Mouse (Mus musculus): Measurements from ENCODE around the gene Bcar1.

Gene Bcar1

DNA sequence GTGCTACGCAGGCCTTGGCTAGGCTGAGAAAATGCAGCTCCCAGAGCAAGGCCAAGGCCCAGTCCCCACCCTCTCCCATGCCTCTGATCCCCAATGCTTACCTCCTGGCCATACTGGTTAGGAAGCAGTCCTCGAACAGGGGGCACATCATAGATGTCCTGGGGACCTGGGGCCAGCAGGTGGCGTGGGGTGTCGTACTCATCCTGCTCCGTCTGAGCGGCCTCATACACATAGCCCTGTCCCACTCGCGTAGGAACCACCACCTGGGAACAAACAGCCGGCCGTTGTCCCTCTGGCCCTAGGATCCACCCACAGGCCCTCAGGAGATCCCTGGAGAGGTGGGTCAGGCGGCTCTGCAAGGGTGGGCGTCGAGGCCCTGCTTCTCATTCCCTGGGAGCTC lies 28.1 kb downstream of the Bcar1 start:
- no peak for DNase-seq (ENCODE audit: low spot score in 2 of 2)

GRCm38 (mm10) chr8:111714295-111714694 lies 29.3 kb downstream of the Bcar1 start:
- DNase-seq (ENCODE audit: low spot score in 2 of 2) = no peak

- no peak for DNase-seq (ENCODE audit: low spot score in 2 of 2)
Observed at GRCm38 (mm10) chr8:111713817-111714216, 29.8 kb downstream of the Bcar1 start.

DNA sequence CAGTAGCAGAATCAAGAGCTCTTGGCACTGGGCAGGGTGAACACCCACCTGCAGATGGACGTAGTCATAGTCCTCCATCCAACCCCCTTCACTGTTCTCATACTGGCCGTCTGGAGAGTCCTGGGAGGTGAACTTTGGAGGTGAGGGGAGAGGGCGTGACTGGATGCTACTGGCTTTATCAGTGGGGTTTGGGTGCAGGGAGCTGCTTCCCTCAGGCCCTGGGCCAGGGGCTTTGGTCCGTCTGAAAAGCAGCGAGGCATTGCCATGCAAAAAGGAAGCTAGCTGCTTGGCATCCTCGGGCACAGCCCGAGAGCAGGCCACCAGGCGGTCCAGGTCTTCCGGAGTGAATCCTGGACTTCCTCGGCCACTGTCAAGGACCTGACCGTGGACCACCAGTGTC lies 30.3 kb downstream of the Bcar1 start:
- DNase-seq (ENCODE audit: low spot score in 2 of 2) = no peak

DNA sequence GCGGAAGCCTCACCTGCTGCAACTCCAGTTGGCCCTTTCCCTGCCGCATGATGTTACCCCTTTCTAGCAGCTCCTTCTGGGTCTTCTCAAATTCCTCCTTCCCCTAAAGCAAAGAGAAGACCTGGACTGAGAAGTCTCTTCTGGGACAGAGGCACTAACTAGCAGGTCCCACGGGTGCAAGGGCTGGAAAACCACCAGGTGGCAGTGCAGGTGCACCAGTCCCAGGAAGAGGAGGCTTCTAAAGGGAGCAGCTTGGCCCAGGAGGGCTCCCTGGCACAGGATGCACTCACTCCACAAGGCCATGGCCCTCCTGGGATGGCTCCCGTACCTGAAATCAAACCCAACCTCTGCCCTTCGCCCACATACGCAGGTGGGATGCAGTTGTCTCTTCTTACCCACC lies 31.0 kb downstream of the Bcar1 start:
- DNase-seq (ENCODE audit: low spot score in 2 of 2) = peak; percentile 20 to 43

DNA sequence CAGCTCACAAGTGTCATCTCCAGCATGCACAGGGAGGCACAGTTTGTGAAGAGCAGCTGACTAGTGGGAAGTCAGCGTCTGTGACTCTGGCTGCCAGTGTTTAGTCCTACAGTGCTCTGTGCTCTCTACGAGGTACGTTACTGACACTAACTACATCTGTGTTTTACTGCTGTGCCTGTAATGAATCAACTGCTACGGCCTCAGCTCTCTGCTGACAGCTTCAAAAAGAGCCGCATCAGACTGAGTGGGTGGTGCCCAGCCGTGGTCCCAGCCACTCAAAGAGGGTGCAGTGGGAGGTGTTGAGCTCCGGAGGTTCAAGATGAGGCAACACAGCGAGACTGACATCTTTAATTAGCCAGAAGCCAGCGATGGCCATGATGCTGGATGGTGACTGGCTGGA lies 31.5 kb downstream of the Bcar1 start:
- no peak for DNase-seq (ENCODE audit: low spot score in 2 of 2)

GRCm38 (mm10) chr8:111710777-111711485 lies 32.7 kb downstream of the Bcar1 start:
- no peak for DNase-seq (ENCODE audit: low spot score in 2 of 2)

GRCm38 (mm10) chr8:111709223-111709622 lies 34.4 kb downstream of the Bcar1 start:
- DNase-seq (ENCODE audit: low spot score in 2 of 2) = no peak

- no peak for DNase-seq (ENCODE audit: low spot score in 2 of 2)
Observed at GRCm38 (mm10) chr8:111708265-111708664, 35.3 kb downstream of the Bcar1 start.

DNA sequence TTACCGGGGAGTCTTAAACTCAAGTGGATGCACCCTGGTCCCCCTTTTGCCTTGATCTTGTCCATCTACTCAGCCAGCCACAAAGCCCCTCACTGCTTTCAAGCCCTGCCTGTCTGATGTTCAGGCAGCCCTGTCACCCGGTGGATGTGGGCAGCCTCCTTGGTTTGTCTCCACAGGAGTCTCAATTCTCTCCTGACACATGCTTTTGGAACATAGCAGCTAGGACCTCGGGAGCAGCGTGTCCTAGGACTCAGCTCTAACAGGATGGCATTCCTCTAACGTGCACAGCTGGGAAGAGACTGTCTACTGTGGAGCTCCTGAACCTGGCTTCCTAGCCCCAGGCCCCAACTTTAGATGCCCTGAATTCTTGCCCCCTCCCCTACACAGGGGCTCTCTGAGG lies 37.9 kb downstream of the Bcar1 start:
- DNase-seq (ENCODE audit: low spot score in 2 of 2) = no peak

- DNase-seq (ENCODE audit: low spot score in 2 of 2) = no peak
Observed at GRCm38 (mm10) chr8:111705222-111705621, 38.4 kb downstream of the Bcar1 start.

DNA sequence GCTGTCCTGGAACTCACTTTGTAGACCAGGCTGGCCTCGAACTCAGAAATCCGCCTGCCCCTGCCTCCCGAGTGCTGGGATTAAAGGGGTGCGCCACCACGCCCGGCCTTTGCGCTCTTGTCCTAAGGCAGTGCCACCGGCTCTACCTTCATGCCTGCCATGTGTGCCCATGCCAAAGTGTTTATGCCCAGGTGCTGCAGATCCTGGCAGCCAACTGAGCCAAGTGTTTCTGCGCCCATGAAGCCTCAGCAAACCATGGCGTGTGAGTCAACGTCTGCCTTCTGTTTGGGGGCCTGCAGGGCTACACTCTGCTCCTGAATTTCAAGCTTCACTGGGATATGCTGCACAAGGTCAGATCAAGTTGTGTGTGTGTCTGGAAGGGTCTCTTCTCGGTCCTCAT lies 39.0 kb downstream of the Bcar1 start:
- no peak for DNase-seq (ENCODE audit: low spot score in 2 of 2)

- DNase-seq (ENCODE audit: low spot score in 2 of 2) = no peak
Observed at GRCm38 (mm10) chr8:111701380-111701779, 42.2 kb downstream of the Bcar1 start.

DNA sequence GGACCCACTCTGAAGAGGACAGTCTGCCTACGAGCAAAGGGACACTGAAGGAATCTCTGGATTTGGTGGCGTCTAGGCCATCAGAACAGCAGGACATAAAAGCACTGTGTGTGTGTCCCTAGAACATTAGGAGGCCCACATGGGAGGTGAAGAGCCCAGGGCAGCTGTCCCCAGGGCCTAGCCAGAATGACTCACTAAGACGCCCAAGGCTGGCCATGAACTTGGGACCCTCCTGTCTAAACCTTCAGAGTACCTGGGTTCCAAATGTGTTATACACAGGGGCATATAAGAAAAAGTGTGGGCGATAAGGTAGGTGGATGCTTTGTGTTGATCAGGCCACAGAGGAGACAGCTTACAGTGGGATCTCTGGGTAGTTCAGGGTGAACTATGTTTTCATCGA lies 42.9 kb downstream of the Bcar1 start:
- DNase-seq (ENCODE audit: low spot score in 2 of 2) = no peak

- no peak for DNase-seq (ENCODE audit: low spot score in 2 of 2)
Observed at GRCm38 (mm10) chr8:111700201-111700600, 43.4 kb downstream of the Bcar1 start.

DNA sequence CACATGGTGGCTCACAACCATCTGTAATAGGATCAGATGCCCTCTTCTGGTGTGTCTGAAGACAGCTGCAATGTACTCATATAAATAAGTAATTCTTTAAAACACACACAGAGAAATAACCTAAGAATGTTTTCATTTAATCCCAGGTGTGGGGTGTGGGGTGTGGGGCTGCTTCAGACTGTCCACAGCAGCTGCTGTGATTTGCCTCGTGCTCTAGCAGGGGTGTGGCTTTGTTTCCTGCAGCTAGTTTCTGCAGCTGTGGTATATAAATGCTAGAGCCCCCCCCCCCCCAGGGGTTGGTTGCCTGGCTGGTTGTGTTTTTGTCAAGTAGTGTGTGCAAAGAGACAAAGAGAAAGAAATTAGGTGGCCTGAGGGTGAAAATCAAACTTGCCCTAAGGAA lies 44.6 kb downstream of the Bcar1 start:
- DNase-seq (ENCODE audit: low spot score in 2 of 2) = no peak

- no peak for DNase-seq (ENCODE audit: low spot score in 2 of 2)
Observed at GRCm38 (mm10) chr8:111697655-111698054, 46.0 kb downstream of the Bcar1 start.

DNA sequence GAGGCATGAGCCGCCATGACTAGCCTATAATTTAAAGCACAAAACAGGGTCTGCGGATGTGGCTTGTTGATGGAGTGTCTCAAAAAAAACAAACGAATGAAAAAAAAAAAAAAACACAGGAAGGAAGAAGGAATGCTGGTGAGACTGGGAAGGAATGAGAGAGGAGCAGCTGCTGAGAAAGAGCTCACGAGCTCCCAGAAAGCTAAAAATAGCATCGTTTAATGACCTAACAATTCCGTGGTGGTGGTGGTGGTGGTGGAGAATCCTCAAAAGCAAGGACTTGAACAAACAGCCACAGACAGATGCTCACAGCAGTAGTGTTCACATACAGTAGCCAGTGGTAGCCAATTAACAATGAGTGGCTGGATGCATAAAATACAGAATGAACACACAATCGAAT lies 48.2 kb downstream of the Bcar1 start:
- DNase-seq (ENCODE audit: low spot score in 2 of 2) = no peak

DNA sequence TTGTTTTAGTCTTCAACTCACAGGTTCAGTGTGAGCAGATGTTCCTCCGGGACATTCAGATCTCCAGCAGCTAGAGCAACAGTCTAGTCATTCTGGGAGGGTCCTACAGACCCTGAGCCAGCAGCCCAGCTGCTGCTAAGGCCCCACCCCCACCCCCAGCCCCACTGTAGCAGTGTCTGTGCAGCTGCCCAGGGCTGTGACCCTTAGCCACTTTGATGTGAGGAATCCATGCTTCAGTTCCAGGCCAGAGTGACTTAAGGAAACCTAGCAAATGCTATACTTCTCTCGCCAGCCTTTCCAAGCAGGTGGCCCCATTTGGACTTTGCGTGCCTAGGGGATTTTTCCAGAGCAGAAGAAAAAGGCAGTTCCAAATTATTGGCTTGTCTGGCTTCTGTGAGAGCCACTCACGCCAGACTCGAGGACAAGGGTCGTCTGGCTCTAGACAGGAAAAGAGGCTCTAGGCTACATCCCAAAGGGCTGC lies 50.3 kb downstream of the Bcar1 start:
- DNase-seq (ENCODE audit: low spot score in 2 of 2) = no peak

DNA sequence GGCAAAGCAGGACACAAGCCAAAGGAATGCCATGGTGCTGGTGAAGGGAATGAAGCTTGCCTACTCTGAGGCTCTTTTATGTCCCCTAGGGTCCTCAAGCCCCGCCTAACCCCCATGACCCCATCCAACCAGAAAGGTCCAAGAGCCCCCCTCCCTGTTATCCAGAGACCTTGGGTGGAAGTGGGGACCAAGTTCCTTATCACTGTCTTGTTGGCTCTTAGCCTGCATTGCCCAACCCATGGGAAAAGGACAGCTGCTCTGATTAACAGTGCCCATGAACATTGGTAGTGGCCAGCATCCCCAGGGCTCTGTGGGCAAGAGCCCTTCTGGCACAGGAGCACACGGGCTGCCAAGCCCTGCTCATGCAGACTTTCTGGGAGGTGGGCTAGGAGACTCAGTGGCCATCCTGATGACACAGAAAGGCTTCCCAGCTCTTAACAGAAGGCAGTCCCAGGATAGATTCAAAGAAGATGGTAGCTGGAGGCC lies 52.6 kb downstream of the Bcar1 start, which contains the start of gene Ctrb1:
Gene Ctrb1 (minus strand): TSS at position 51 of the 486 bp plus-strand sequence.
- no peak for DNase-seq (ENCODE audit: low spot score in 2 of 2)

DNA sequence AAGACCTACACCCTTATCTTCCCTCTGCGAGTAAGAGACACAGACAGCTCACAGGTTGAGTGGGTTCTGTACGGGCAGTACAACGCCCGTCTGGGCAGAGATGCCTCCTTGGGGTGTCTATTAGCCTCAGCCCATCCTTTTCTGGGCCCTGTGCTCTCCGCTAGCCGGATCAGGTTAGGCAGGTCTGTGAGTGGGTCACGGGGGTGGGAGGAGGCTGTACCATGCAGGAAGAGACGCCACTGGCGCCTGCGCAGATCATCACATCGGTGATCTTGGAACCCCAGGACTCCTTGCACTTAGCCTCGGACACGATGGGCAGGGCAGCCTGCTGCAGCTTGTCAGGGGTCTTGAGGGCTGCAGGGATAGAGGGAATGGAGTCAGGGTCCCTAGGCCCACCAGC lies 56.7 kb downstream of the Bcar1 start:
- DNase-seq (ENCODE audit: low spot score in 2 of 2) = no peak

DNA sequence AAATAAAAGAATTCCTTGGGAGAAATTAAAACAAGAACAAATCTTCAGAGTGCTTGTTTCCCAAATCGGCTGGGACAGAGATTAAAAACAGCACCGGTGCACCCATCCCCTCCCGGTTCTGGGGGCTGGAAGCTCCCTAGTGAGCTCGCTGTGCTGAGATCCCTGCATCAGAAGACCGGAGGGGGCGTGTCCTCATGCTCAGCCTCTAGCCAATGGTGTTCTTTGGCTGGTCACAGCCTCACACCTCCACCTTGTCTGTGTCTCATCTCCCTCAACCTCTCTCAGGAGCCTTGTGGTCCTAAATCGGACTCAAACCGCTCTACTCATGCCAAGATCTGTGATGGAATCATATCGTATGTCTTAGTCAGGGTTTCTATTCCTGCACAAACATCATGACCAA lies 61.1 kb downstream of the Bcar1 start:
- DNase-seq (ENCODE audit: low spot score in 2 of 2) = no peak

DNA sequence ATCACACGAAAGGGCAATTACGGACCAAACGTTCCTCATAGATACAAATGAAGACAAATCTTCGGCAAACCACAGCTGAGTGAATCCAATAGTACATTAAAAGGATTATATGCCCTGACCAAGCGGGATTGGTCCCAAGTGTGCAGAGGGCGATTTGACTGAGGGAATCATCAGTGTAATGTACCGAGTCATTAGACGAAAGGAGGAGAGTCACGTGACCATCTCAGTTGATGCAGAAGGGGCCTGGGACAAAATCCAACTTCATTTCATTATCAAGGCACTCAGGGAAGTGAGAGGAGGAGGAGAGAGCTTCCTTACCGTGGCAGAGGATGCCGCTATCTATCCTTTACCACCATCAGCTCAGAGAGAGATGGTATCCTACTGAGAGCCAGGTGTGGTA lies 62.5 kb downstream of the Bcar1 start:
- DNase-seq (ENCODE audit: low spot score in 2 of 2) = no peak

Data from natural killer cell, adult 2 months (primary cell).